ENCODE assay signal across 20 mouse cellular contexts in genomic region chr9:37434932-37435331, GRCm38 (mm10). TPM values are rescaled to one million over a fixed set of nuclear protein-coding genes. Genes with fewer than 3 reads are reported as not detected.
DNase-seq lines count a peak whose midpoint lies in the region; ATAC-seq and TF ChIP-seq lines count a peak whose summit lies in the region.
"Had no signal": no experiment of that assay in that cellular context is flagged by ENCODE, and none has a peak within 500 bp of the region (broad histone marks: within the 10 kb centered on the region; RNA-seq: fewer than 3 reads in every experiment).

No protein-coding gene starts in this region.

- 0 out of 2 replicates have a peak overlapping the region, but pooled peaks have one; percentile 6 for H3K9ac ChIP-seq in forebrain, embryonic 16.5 days (replicated peaks; ENCODE audit: low read depth, low read length)
- H3K9ac ChIP-seq in forebrain, postnatal 0 days, result no peak overlapping the region
- no peak overlapping the region for H3K9ac ChIP-seq in midbrain, postnatal 0 days (replicated peaks; ENCODE audit: low read length, poor library complexity, severe bottlenecking)
- H3K9ac ChIP-seq in midbrain, embryonic 11.5 days (ENCODE audit: low read length), result no peak overlapping the region
- no peak overlapping the region for H3K9ac ChIP-seq in neural tube, embryonic 11.5 days (ENCODE audit: low read length)
- H3K9ac ChIP-seq: embryonic facial prominence, embryonic 13.5 days; hindbrain, embryonic 15.5 days; neural tube, embryonic 13.5 days had no signal

- H3K4me2 ChIP-seq in forebrain, embryonic 16.5 days (ENCODE audit: low read length), result no peak overlapping the region
- H3K4me2 ChIP-seq in forebrain, postnatal 0 days (ENCODE audit: low read depth), result no peak overlapping the region
- H3K4me2 ChIP-seq in midbrain, postnatal 0 days (ENCODE audit: low read depth, low read length, poor library complexity, severe bottlenecking), result no peak overlapping the region
- no peak overlapping the region for H3K4me2 ChIP-seq in midbrain, embryonic 11.5 days
- no peak overlapping the region for H3K4me2 ChIP-seq in neural tube, embryonic 11.5 days (ENCODE audit: low read depth)
- H3K4me2 ChIP-seq: embryonic facial prominence, embryonic 13.5 days; liver, embryonic 11.5 days had no signal

- peaks cover 41% of the 10 kb centered on the region for H3K27me3 ChIP-seq in forebrain, embryonic 16.5 days (replicated peaks; ENCODE audit: control insufficient read depth, insufficient read depth, low read length)
- H3K27me3 ChIP-seq in forebrain, postnatal 0 days (ENCODE audit: insufficient read depth, low read length), result peaks cover 54% of the 10 kb centered on the region
- H3K27me3 ChIP-seq in midbrain, embryonic 10.5 days (ENCODE audit: low read depth, poor library complexity, severe bottlenecking), result peaks cover 98% of the 10 kb centered on the region
- H3K27me3 ChIP-seq in midbrain, postnatal 0 days (ENCODE audit: insufficient read depth, low read length), result peaks cover 49% of the 10 kb centered on the region
- H3K27me3 ChIP-seq in midbrain, embryonic 11.5 days (ENCODE audit: control insufficient read depth, insufficient read depth, low read length), result peaks cover 70% of the 10 kb centered on the region
- H3K27me3 ChIP-seq in neural tube, embryonic 11.5 days (ENCODE audit: control insufficient read depth, insufficient read depth, low read length), result peaks cover 62% of the 10 kb centered on the region

- TF ChIP-seq CTCF in forebrain, postnatal 0 days (IDR thresholded peaks at IDR 0.05; ENCODE audit: low read depth), result no peak
- no peak for TF ChIP-seq CTCF in midbrain, postnatal 0 days (IDR thresholded peaks at IDR 0.05)

- H3K4me3 ChIP-seq in forebrain, embryonic 16.5 days (replicated peaks; ENCODE audit: low read length), result no peak overlapping the region
- H3K4me3 ChIP-seq in forebrain, postnatal 0 days (ENCODE audit: low read depth, low read length), result no peak overlapping the region
- 0 out of 2 replicates have a peak overlapping the region, but pooled peaks have one; percentile 4 for H3K4me3 ChIP-seq in midbrain, embryonic 10.5 days
- no peak overlapping the region for H3K4me3 ChIP-seq in midbrain, postnatal 0 days (ENCODE audit: low read depth, low read length)
- no peak overlapping the region for H3K4me3 ChIP-seq in midbrain, embryonic 11.5 days (ENCODE audit: low read depth, low read length)
- no peak overlapping the region for H3K4me3 ChIP-seq in neural tube, embryonic 11.5 days (ENCODE audit: low read depth, low read length)
- H3K4me3 ChIP-seq: embryonic facial prominence, embryonic 13.5 days; hindbrain, embryonic 15.5 days; neural tube, embryonic 13.5 days had no signal

- no peak for ATAC-seq in forebrain, embryonic 16.5 days
- no peak for ATAC-seq in forebrain, postnatal 0 days
- no peak for ATAC-seq in midbrain, postnatal 0 days (ENCODE audit: low FRiP score)
- ATAC-seq in midbrain, embryonic 11.5 days (ENCODE audit: low FRiP score), result peak; percentile 56; the same call in 1 of the 2 replicates
- ATAC-seq in neural tube, embryonic 11.5 days (ENCODE audit: insufficient read depth, low FRiP score, low TSS enrichment), result no peak
- ATAC-seq: intestine, embryonic 16.5 days had no signal

- DNase-seq in forebrain, postnatal 0 days, result no peak
- peak; percentile 56 for DNase-seq in midbrain, embryonic 10.5 days (ENCODE audit: low spot score)
- no peak for DNase-seq in midbrain, postnatal 0 days (ENCODE audit: low spot score)
- DNase-seq in midbrain, embryonic 11.5 days (ENCODE audit: low spot score, missing footprints), result peak; percentile 94
- peak; percentile 35 for DNase-seq in neural tube, embryonic 11.5 days (ENCODE audit: low spot score)
- no peak for DNase-seq in left cerebral cortex, adult 8-10 months (ENCODE audit: low spot score in 2 of 2)
- DNase-seq in embryo, embryonic 9.5 days (ENCODE audit: extremely low spot score), result no peak
- DNase-seq: B cell, adult 2 months; cerebellum, adult 8-10 months; gastrocnemius, postnatal 36 days; kidney, postnatal 36 days; left cerebral cortex, postnatal 4 days; lung, adult 18-20 months had no signal

- no peaks in the 10 kb centered on the region for H3K9me3 ChIP-seq in forebrain, embryonic 16.5 days (ENCODE audit: control insufficient read depth, low read length)
- H3K9me3 ChIP-seq in forebrain, postnatal 0 days (ENCODE audit: low read length), result no peaks in the 10 kb centered on the region
- H3K9me3 ChIP-seq in midbrain, embryonic 10.5 days (replicated peaks), result no peaks in the 10 kb centered on the region
- H3K9me3 ChIP-seq in midbrain, postnatal 0 days (ENCODE audit: low read length), result no peaks in the 10 kb centered on the region
- H3K9me3 ChIP-seq in midbrain, embryonic 11.5 days (ENCODE audit: control insufficient read depth, low read length), result no peaks in the 10 kb centered on the region
- H3K9me3 ChIP-seq in neural tube, embryonic 11.5 days (ENCODE audit: control insufficient read depth, low read length), result no peaks in the 10 kb centered on the region
- H3K9me3 ChIP-seq: embryonic facial prominence, embryonic 13.5 days; hindbrain, embryonic 15.5 days; neural tube, embryonic 13.5 days had no signal

- H3K27ac ChIP-seq in forebrain, embryonic 16.5 days (ENCODE audit: low read length), result no peak overlapping the region
- H3K27ac ChIP-seq in forebrain, postnatal 0 days (ENCODE audit: low read depth, low read length), result no peak overlapping the region
- no peak overlapping the region for H3K27ac ChIP-seq in midbrain, embryonic 10.5 days (replicated peaks)
- no peak overlapping the region for H3K27ac ChIP-seq in midbrain, postnatal 0 days (ENCODE audit: low read depth, low read length)
- no peak overlapping the region for H3K27ac ChIP-seq in midbrain, embryonic 11.5 days (ENCODE audit: low read depth, low read length)
- H3K27ac ChIP-seq in neural tube, embryonic 11.5 days (ENCODE audit: low read depth, low read length), result no peak overlapping the region
- H3K27ac ChIP-seq: embryonic facial prominence, embryonic 13.5 days; hindbrain, embryonic 15.5 days; neural tube, embryonic 13.5 days had no signal

- H3K4me1 ChIP-seq in forebrain, embryonic 16.5 days (replicated peaks; ENCODE audit: control insufficient read depth, insufficient read depth, low read length), result peaks cover 34% of the 10 kb centered on the region
- no peaks in the 10 kb centered on the region for H3K4me1 ChIP-seq in forebrain, postnatal 0 days (ENCODE audit: insufficient read depth)
- H3K4me1 ChIP-seq in midbrain, embryonic 10.5 days, result peaks cover 46% of the 10 kb centered on the region
- H3K4me1 ChIP-seq in midbrain, postnatal 0 days (ENCODE audit: insufficient read depth, low read length), result peaks cover 6% of the 10 kb centered on the region
- peaks cover 8% of the 10 kb centered on the region; the same call in 1 of the 2 replicates for H3K4me1 ChIP-seq in midbrain, embryonic 11.5 days (ENCODE audit: control insufficient read depth, insufficient read depth, low read length)
- H3K4me1 ChIP-seq in neural tube, embryonic 11.5 days (ENCODE audit: control insufficient read depth, insufficient read depth, low read length), result no peaks in the 10 kb centered on the region

- 2% methylated on average over 14 of the region's 14 CpGs for WGBS in forebrain, embryonic 16.5 days
- WGBS in forebrain, postnatal 0 days, result 5% methylated on average over 14 of the region's 14 CpGs
- under 1% methylated on average over 14 of the region's 14 CpGs for WGBS in midbrain, embryonic 10.5 days
- 4% methylated on average over 14 of the region's 14 CpGs for WGBS in midbrain, postnatal 0 days
- 0% methylated on average over 14 of the region's 14 CpGs for WGBS in midbrain, embryonic 11.5 days
- WGBS in neural tube, embryonic 11.5 days, result 1% methylated on average over 14 of the region's 14 CpGs

- no peaks in the 10 kb centered on the region for H3K36me3 ChIP-seq in forebrain, embryonic 16.5 days (ENCODE audit: control insufficient read depth, insufficient read depth)
- no peaks in the 10 kb centered on the region for H3K36me3 ChIP-seq in forebrain, postnatal 0 days (ENCODE audit: insufficient read depth)
- no peaks in the 10 kb centered on the region for H3K36me3 ChIP-seq in midbrain, embryonic 10.5 days
- no peaks in the 10 kb centered on the region for H3K36me3 ChIP-seq in midbrain, postnatal 0 days (ENCODE audit: insufficient read depth, low read length)
- H3K36me3 ChIP-seq in midbrain, embryonic 11.5 days (ENCODE audit: control insufficient read depth, insufficient read depth, low read length), result no peaks in the 10 kb centered on the region
- H3K36me3 ChIP-seq in neural tube, embryonic 11.5 days (ENCODE audit: control insufficient read depth, insufficient read depth, low read length), result no peaks in the 10 kb centered on the region
- H3K36me3 ChIP-seq: embryonic facial prominence, embryonic 13.5 days; hindbrain, embryonic 15.5 days; neural tube, embryonic 13.5 days had no signal

RNA-seq across cellular contexts. Expression of gene Robo3, which starts 1.9 kb away (rescaled TPM):
- polyA plus RNA-seq in forebrain, embryonic 16.5 days (2015; fragmentation: Nextera tagmentation; extraction: Ambion mirVana), result 1.1 and 3.3 TPM in 2 replicates
- total RNA-seq in forebrain, postnatal 0 days (2014; rRNA removed), result 1.2 and 1.9 TPM in 2 replicates
- 0.48 and 1.5 TPM in 2 replicates for polyA plus RNA-seq in forebrain, postnatal 0 days (2015; fragmentation: Nextera tagmentation; extraction: Ambion mirVana)
- 13.1 and 36.6 TPM in 2 replicates for polyA plus RNA-seq in midbrain, embryonic 10.5 days (2016; fragmentation: Nextera tagmentation; extraction: Ambion mirVana)
- total RNA-seq in midbrain, postnatal 0 days (2014; rRNA removed), result 2.8 and 2.9 TPM in 2 replicates
- 0.88 and 1.0 TPM in 2 replicates for polyA plus RNA-seq in midbrain, postnatal 0 days (2015; fragmentation: Nextera tagmentation; extraction: Ambion mirVana)
- polyA plus RNA-seq in midbrain, embryonic 11.5 days (2014; fragmentation: Nextera tagmentation; extraction: Ambion mirVana), result 40.1 and 43.9 TPM in 2 replicates
- 85.4 and 89.9 TPM in 2 replicates for polyA plus RNA-seq in neural tube, embryonic 11.5 days (2014; fragmentation: Nextera tagmentation; extraction: Ambion mirVana)
- total RNA-seq in left cerebral cortex, adult 8-10 months (2022), result 10 to 100 TPM; 11.7 to 19.2 (median 15.1) TPM
- total RNA-seq: gastrocnemius, postnatal 36 days had no signal
- polyA plus RNA-seq: heart, embryonic 16.5 days had no signal

RNA-seq across cellular contexts. Expression of gene Robo4, which starts 33.2 kb away (rescaled TPM):
- 4.5 and 4.6 TPM in 2 replicates for polyA plus RNA-seq in forebrain, embryonic 16.5 days (2015; fragmentation: Nextera tagmentation; extraction: Ambion mirVana)
- 4.1 and 9.6 TPM in 2 replicates for total RNA-seq in forebrain, postnatal 0 days (2014; rRNA removed)
- 3.1 and 3.3 TPM in 2 replicates for polyA plus RNA-seq in forebrain, postnatal 0 days (2015; fragmentation: Nextera tagmentation; extraction: Ambion mirVana)
- 5.6 and 6.0 TPM in 2 replicates for polyA plus RNA-seq in midbrain, embryonic 10.5 days (2016; fragmentation: Nextera tagmentation; extraction: Ambion mirVana)
- 10.1 and 12.6 TPM in 2 replicates for total RNA-seq in midbrain, postnatal 0 days (2014; rRNA removed)
- 3.6 and 4.0 TPM in 2 replicates for polyA plus RNA-seq in midbrain, postnatal 0 days (2015; fragmentation: Nextera tagmentation; extraction: Ambion mirVana)
- 5.1 and 5.3 TPM in 2 replicates for polyA plus RNA-seq in midbrain, embryonic 11.5 days (2014; fragmentation: Nextera tagmentation; extraction: Ambion mirVana)
- 6.7 and 11.6 TPM in 2 replicates for polyA plus RNA-seq in neural tube, embryonic 11.5 days (2014; fragmentation: Nextera tagmentation; extraction: Ambion mirVana)
- total RNA-seq in left cerebral cortex, adult 8-10 months (2022), result 1 to 10 TPM; 6.4 to 8.2 (median 6.6) TPM

RNA-seq across cellular contexts. Expression of gene Msantd2, which starts 54.2 kb away (rescaled TPM):
- 34.0 and 34.8 TPM in 2 replicates for polyA plus RNA-seq in forebrain, embryonic 16.5 days (2015; fragmentation: Nextera tagmentation; extraction: Ambion mirVana)
- 43.3 and 122 TPM in 2 replicates for total RNA-seq in forebrain, postnatal 0 days (2014; rRNA removed)
- polyA plus RNA-seq in forebrain, postnatal 0 days (2015; fragmentation: Nextera tagmentation; extraction: Ambion mirVana), result 15.3 and 19.5 TPM in 2 replicates
- polyA plus RNA-seq in midbrain, embryonic 10.5 days (2016; fragmentation: Nextera tagmentation; extraction: Ambion mirVana), result 33.0 and 33.6 TPM in 2 replicates
- 37.0 and 55.1 TPM in 2 replicates for total RNA-seq in midbrain, postnatal 0 days (2014; rRNA removed)
- polyA plus RNA-seq in midbrain, postnatal 0 days (2015; fragmentation: Nextera tagmentation; extraction: Ambion mirVana), result 20.5 and 21.1 TPM in 2 replicates
- polyA plus RNA-seq in midbrain, embryonic 11.5 days (2014; fragmentation: Nextera tagmentation; extraction: Ambion mirVana), result 35.8 and 36.4 TPM in 2 replicates
- 35.4 and 39.9 TPM in 2 replicates for polyA plus RNA-seq in neural tube, embryonic 11.5 days (2014; fragmentation: Nextera tagmentation; extraction: Ambion mirVana)
- total RNA-seq in left cerebral cortex, adult 8-10 months (2022), result 10 to 100 TPM; 19.8 to 24.6 (median 22.9) TPM

Comparison
In these comparisons a context has a peak if more than half of its experiments do, and no peak if none do; other contexts are left out.
1. DNase-seq: peak in midbrain, embryonic 10.5 days (single experiment), midbrain, embryonic 11.5 days (single experiment) and neural tube, embryonic 11.5 days (single experiment); none in forebrain, postnatal 0 days (single experiment), midbrain, postnatal 0 days (single experiment), left cerebral cortex, adult 8-10 months (0 of 2) and embryo, embryonic 9.5 days (single experiment).